Mouse (Mus musculus) heart, embryonic 12.5 days (tissue): ENCODE results near the gene Vsir. TPM values are rescaled to one million over a fixed set of nuclear protein-coding genes. Genes with fewer than 3 reads are reported as not detected.

ENCODE experiments used
- ATAC-seq: fragments of 200-750 bp; cut with Nextera tagmentation; 2 replicates; pipeline ENCODE4 v1.8.0; 2017; ENCODE audit warnings: moderate TSS enrichment, moderate library complexity; ENCODE audit not compliant: insufficient number of reproducible peaks, low FRiP score
- H3K27ac ChIP-seq: fragments of 300-500 bp; sonication (generic); 2 replicates; pipeline ENCODE4 v1.5.1; 2016; ENCODE audit warnings: mild to moderate bottlenecking, moderate library complexity; ENCODE audit not compliant: poor library complexity, severe bottlenecking
- H3K27me3 ChIP-seq: fragments of 300-500 bp; sonication (generic); replicated peaks from 2 replicates; pipeline ENCODE4 v1.6.1; 2016; ENCODE audit warnings: mild to moderate bottlenecking, moderate library complexity
- H3K36me3 ChIP-seq: fragments of 300-500 bp; sonication (generic); 2 replicates; pipeline ENCODE4 v1.6.1; 2016; ENCODE audit warnings: mild to moderate bottlenecking, moderate library complexity
- H3K4me1 ChIP-seq: fragments of 300-500 bp; sonication (generic); replicated peaks from 2 replicates; pipeline ENCODE4 v1.6.1; 2016; ENCODE audit warnings: mild to moderate bottlenecking
- H3K4me2 ChIP-seq: fragments of 300-500 bp; sonication (generic); 2 replicates; pipeline ENCODE4 v1.6.1; 2016; ENCODE audit warnings: mild to moderate bottlenecking, moderate library complexity
- H3K4me3 ChIP-seq: fragments of 300-500 bp; sonication (generic); 2 replicates; pipeline ENCODE4 v1.5.1; 2016; ENCODE audit warnings: mild to moderate bottlenecking
- H3K9ac ChIP-seq: fragments of 300-500 bp; sonication (generic); 2 replicates; pipeline ENCODE4 v1.6.1; 2016; ENCODE audit warnings: mild to moderate bottlenecking, moderate library complexity
- H3K9me3 ChIP-seq: fragments of 300-500 bp; sonication (generic); replicated peaks from 2 replicates; pipeline ENCODE4 v1.6.1; 2016; ENCODE audit warnings: mild to moderate bottlenecking, moderate library complexity
- WGBS: fragments of 180-500 bp; shearing (Covaris S2); methylation state at CpG from one replicate; pipeline ENCODE4 v1.1.7; 2016; 5-methylcytosine and 5-hydroxymethylcytosine counted together
- polyA plus RNA-seq: library from polyadenylated mRNA; unstranded; fragments of >200 nt; fragmentation: Nextera tagmentation; extraction: Ambion mirVana; gene quantifications from 2 replicates; pipeline ENCODE4 v1.2.1, GENCODE M21; 2016

Gene Vsir
- polyA plus RNA-seq, 1 experiment from 2014 or later = 1.8 TPM

- ATAC-seq = no peak
- H3K4me1 ChIP-seq = peaks cover 45% of the 10 kb centered on the region
- WGBS = 85% methylated on average over 4 of the region's 4 CpGs
- H3K27ac ChIP-seq = no peak overlapping the region
- H3K4me2 ChIP-seq = no peak overlapping the region
- no peak overlapping the region for H3K4me3 ChIP-seq
- no peaks in the 10 kb centered on the region for H3K9me3 ChIP-seq
- no peaks in the 10 kb centered on the region for H3K36me3 ChIP-seq
- H3K27me3 ChIP-seq = no peaks in the 10 kb centered on the region
- H3K9ac ChIP-seq = no peak overlapping the region
Measured at GRCm38 (mm10) chr10:60354003-60354325, 7.3 kb downstream of the Vsir start.

DNA sequence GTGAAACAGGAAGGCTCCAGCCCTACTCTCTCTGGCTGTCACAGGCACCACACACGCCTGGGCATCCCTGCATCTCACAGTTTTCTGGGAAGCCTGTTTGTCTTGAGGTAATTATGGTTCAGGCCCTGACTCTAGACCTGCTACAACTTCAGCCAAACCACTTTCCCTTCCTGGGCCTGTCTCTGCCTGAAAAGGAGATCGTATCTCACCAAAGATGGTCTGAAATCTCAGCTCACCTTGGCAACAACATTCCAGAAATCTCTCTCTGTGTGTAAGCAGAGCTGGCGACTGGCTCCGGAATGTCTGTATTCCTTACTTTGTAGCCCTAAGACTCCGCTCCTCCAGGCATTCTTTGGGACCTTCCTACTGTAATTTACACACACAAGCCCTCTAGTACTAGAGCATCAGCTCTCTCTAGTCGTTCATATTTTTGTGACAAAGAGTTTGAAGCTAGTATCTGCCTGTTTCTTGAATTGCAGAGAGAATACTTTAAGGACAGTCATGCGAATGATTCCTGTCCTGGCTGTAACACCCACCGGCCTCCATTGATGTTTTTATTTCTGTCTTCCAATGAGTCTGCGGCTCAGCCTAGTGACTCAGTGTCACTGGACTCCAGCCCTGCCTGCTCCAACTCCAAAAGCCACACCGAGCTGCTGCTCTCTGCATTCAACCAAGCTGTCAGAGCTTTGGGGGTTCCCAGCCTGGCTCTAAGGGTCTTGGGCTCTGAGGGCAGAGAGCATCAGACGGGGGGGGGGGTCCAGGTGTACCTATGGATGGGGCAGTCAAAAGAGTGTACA lies 8.4 kb downstream of the Vsir start:
- no peaks in the 10 kb centered on the region for H3K27me3 ChIP-seq
- no peaks in the 10 kb centered on the region for H3K9me3 ChIP-seq
- H3K4me2 ChIP-seq = no peak overlapping the region
- H3K9ac ChIP-seq = no peak overlapping the region
- ATAC-seq = no peak
- H3K4me3 ChIP-seq = no peak overlapping the region
- peaks cover 36% of the 10 kb centered on the region for H3K4me1 ChIP-seq
- WGBS = 48% methylated on average over 11 of the region's 11 CpGs
- no peaks in the 10 kb centered on the region for H3K36me3 ChIP-seq
- no peak overlapping the region for H3K27ac ChIP-seq

GRCm38 (mm10) chr10:60357441-60357840 lies 10.8 kb downstream of the Vsir start:
- no peaks in the 10 kb centered on the region for H3K36me3 ChIP-seq
- H3K9me3 ChIP-seq = no peaks in the 10 kb centered on the region
- no peak overlapping the region for H3K4me2 ChIP-seq
- no peaks in the 10 kb centered on the region for H3K27me3 ChIP-seq
- H3K9ac ChIP-seq = no peak overlapping the region
- H3K4me3 ChIP-seq = no peak overlapping the region
- 86% methylated on average over 4 of the region's 4 CpGs for WGBS
- no peak for ATAC-seq
- H3K27ac ChIP-seq = no peak overlapping the region
- peaks cover 20% of the 10 kb centered on the region for H3K4me1 ChIP-seq

GRCm38 (mm10) chr10:60357901-60358300 lies 11.2 kb downstream of the Vsir start:
- Histone ChIP-seq H3K9me3 (no peaks in the 10 kb centered on the region), H3K27me3 (no peaks in the 10 kb centered on the region), H3K4me2 (no peak overlapping the region), H3K36me3 (no peaks in the 10 kb centered on the region), H3K4me1 (peaks cover 16% of the 10 kb centered on the region; the same call in 1 of the 2 replicates), H3K27ac (no peak overlapping the region), H3K4me3 (no peak overlapping the region), H3K9ac (no peak overlapping the region)
- ATAC-seq = no peak
- whole genome bisulfite sequencing = 90% methylated on average over 14 of the region's 14 CpGs

DNA sequence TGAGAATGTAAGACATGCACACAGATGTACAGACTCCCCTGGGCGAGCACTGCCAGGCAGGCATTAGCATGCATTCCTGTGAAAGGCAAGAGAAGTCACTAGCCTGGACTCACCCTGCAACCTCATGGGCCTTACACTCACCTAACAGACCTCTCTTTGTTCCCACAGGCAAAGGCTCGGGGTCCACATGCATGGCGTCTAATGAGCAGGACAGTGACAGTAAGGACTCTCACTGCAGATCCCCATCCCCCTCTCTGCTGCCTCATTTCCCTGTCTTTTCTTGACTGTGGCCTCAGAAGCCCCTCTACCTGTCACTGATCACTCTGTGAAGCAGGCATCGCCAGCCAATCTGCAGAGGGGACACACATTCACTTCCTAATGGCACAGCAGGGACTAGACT lies 12.1 kb downstream of the Vsir start:
- Histone ChIP-seq H3K27ac (no peak overlapping the region), H3K4me3 (no peak overlapping the region), H3K4me2 (no peak overlapping the region), H3K36me3 (no peaks in the 10 kb centered on the region), H3K4me1 (peaks cover 12% of the 10 kb centered on the region; the same call in 1 of the 2 replicates), H3K27me3 (no peaks in the 10 kb centered on the region), H3K9ac (no peak overlapping the region), H3K9me3 (no peaks in the 10 kb centered on the region)
- ATAC-seq = no peak
- WGBS = 45% methylated on average over 4 of the region's 4 CpGs

GRCm38 (mm10) chr10:60361615-60362309 lies 15.1 kb downstream of the Vsir start:
- Histone ChIP-seq H3K9ac (no peak overlapping the region), H3K4me2 (no peak overlapping the region), H3K4me3 (no peak overlapping the region), H3K4me1 (peaks cover 17% of the 10 kb centered on the region), H3K36me3 (no peaks in the 10 kb centered on the region), H3K9me3 (no peaks in the 10 kb centered on the region), H3K27me3 (no peaks in the 10 kb centered on the region), H3K27ac (no peak overlapping the region)
- ATAC-seq = no peak
- WGBS = 62% methylated on average over 12 of the region's 12 CpGs

- Histone ChIP-seq H3K27me3 (no peaks in the 10 kb centered on the region), H3K4me3 (no peak overlapping the region), H3K4me2 (no peak overlapping the region), H3K4me1 (peaks cover 17% of the 10 kb centered on the region), H3K9ac (no peak overlapping the region), H3K36me3 (no peaks in the 10 kb centered on the region), H3K9me3 (no peaks in the 10 kb centered on the region), H3K27ac (no peak overlapping the region)
- WGBS = 66% methylated on average over 2 of the region's 2 CpGs
- ATAC-seq = no peak
Measured at GRCm38 (mm10) chr10:60362310-60362628, 15.6 kb downstream of the Vsir start.

- Histone ChIP-seq H3K4me2 (no peak overlapping the region), H3K27ac (no peak overlapping the region), H3K9ac (no peak overlapping the region), H3K4me3 (no peak overlapping the region), H3K4me1 (peaks cover 17% of the 10 kb centered on the region), H3K27me3 (no peaks in the 10 kb centered on the region), H3K9me3 (no peaks in the 10 kb centered on the region), H3K36me3 (no peaks in the 10 kb centered on the region)
- WGBS = 66% methylated on average over 6 of the region's 6 CpGs
- ATAC-seq = no peak
Measured at GRCm38 (mm10) chr10:60363426-60363825, 16.8 kb downstream of the Vsir start.

- H3K36me3 ChIP-seq = no peaks in the 10 kb centered on the region
- H3K4me2 ChIP-seq = no peak overlapping the region
- H3K4me3 ChIP-seq = no peak overlapping the region
- H3K27me3 ChIP-seq = no peaks in the 10 kb centered on the region
- no peak overlapping the region for H3K27ac ChIP-seq
- H3K9ac ChIP-seq = no peak overlapping the region
- ATAC-seq = no peak
- WGBS = 75% methylated on average over 2 of the region's 2 CpGs
- no peaks in the 10 kb centered on the region for H3K9me3 ChIP-seq
- peaks cover 14% of the 10 kb centered on the region for H3K4me1 ChIP-seq
Measured at GRCm38 (mm10) chr10:60367145-60367544, 20.5 kb downstream of the Vsir start.

GRCm38 (mm10) chr10:60367904-60368303 lies 21.3 kb downstream of the Vsir start:
- no peak for ATAC-seq
- H3K36me3 ChIP-seq = no peaks in the 10 kb centered on the region
- H3K4me1 ChIP-seq = peaks cover 14% of the 10 kb centered on the region
- H3K4me2 ChIP-seq = no peak overlapping the region
- H3K9me3 ChIP-seq = no peaks in the 10 kb centered on the region
- H3K4me3 ChIP-seq = no peak overlapping the region
- H3K9ac ChIP-seq = no peak overlapping the region
- H3K27ac ChIP-seq = no peak overlapping the region
- H3K27me3 ChIP-seq = no peaks in the 10 kb centered on the region
- WGBS = 60% methylated on average over 4 of the region's 4 CpGs

- Histone ChIP-seq H3K27me3 (no peaks in the 10 kb centered on the region), H3K27ac (no peak overlapping the region), H3K36me3 (no peaks in the 10 kb centered on the region), H3K9me3 (no peaks in the 10 kb centered on the region), H3K4me1 (peaks cover 24% of the 10 kb centered on the region), H3K4me3 (no peak overlapping the region), H3K9ac (no peak overlapping the region), H3K4me2 (no peak overlapping the region)
- no peak for ATAC-seq
- WGBS = 79% methylated on average over 6 of the region's 6 CpGs
Measured at GRCm38 (mm10) chr10:60369405-60369804, 22.8 kb downstream of the Vsir start.

GRCm38 (mm10) chr10:60370098-60370497 lies 23.4 kb downstream of the Vsir start:
- ATAC-seq = no peak
- no peak overlapping the region for H3K4me3 ChIP-seq
- no peak overlapping the region for H3K27ac ChIP-seq
- no peaks in the 10 kb centered on the region for H3K9me3 ChIP-seq
- no peak overlapping the region for H3K9ac ChIP-seq
- no peaks in the 10 kb centered on the region for H3K36me3 ChIP-seq
- no peaks in the 10 kb centered on the region for H3K27me3 ChIP-seq
- no peak overlapping the region for H3K4me2 ChIP-seq
- peaks cover 17% of the 10 kb centered on the region for H3K4me1 ChIP-seq
- 81% methylated on average over 2 of the region's 2 CpGs for WGBS
